Mouse (Mus musculus) bone marrow macrophage, adult 2 months (primary cell): Measurements from ENCODE around the gene Grin2b.

Experiments
- CTCF ChIP-seq: IDR thresholded peaks from 2 replicates; pipeline ENCODE4 v1.5.1; 2012; ENCODE audit warnings: low read depth, mild to moderate bottlenecking, low read length, moderate library complexity
- POLR2A ChIP-seq: IDR thresholded peaks from 2 replicates; pipeline ENCODE4 v1.6.1; 2012; ENCODE audit warnings: mild to moderate bottlenecking, low read depth, low read length, borderline replicate concordance

GRCm38 (mm10) chr6:136040931-136041330, 132.4 kb downstream of the Grin2b start:
- TF ChIP-seq POLR2A, result no peak
- TF ChIP-seq CTCF, result no peak
